Mouse (Mus musculus): ENCODE data around the gene Plekhm2. TPM values are rescaled to one million over a fixed set of nuclear protein-coding genes. Genes with fewer than 3 reads are reported as not detected.

The Plekhm2 gene
- polyA plus RNA-seq, 1 experiment from 2014 or later: 6.8 TPM

DNA sequence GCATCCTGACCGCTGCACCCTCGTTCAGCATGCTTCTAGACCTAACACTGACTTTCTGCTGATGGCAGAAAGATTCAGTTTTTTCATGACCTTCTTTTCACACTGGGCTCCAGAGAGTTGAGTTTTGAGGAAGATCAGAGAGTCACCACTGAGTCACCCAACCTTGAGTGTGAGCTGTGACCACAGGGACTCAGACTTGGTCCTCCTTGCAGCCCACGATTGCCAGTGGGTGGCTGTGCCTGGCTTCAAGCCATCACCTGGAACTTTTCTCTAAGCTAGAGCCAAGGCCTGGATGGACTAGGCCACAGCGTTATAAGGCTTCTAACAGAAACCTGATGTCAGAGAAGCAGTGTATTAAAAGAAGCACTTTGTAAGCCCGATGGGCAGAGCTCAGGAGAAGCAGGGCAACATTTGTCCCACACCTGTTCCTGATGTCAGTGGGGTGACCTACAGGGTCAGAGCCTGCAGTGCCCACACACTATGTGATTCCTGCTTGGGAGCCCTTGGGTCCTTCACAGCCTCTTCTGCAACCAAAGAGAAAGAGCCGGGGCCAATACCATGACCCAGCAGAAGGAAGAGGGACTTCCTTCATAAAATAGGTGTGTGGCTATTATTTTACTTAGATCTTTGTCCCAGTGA is 5.7 kb downstream of the Plekhm2 start:
- Histone ChIP-seq H3K9ac (no peak overlapping the region), H3K9me3 (replicated peaks) (no peaks in the 10 kb centered on the region), H3K27ac (no peak overlapping the region), H3K4me1 (peaks cover 13% of the 10 kb centered on the region), H3K36me3 (peaks cover 50% of the 10 kb centered on the region), H3K4me3 (replicated peaks) (no peak overlapping the region), H3K27me3 (no peaks in the 10 kb centered on the region), H3K4me2 (no peak overlapping the region)
- 92% methylated on average over 6 of the region's 6 CpGs for WGBS
- ATAC-seq (replicated peaks; ENCODE audit: low FRiP score): no peak

DNA sequence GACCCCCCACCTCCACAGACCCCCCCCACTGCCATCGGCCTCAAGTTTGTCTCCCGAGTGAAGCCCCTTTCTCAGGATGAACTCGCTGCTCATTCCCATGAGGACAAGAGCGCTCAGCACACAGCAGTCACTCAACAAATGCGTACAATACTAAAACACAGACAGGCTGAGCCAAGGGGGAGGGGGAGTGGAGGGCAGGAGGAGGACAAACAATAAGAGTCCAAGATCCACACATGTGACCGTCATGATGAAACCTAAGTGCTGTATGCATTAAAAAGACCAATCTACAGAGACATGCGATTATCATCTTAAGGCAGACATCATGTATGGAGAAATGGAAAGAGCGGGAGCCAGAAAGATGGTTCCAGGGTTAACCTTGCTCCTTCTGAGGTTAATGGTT is 7.8 kb downstream of the Plekhm2 start:
- no peak overlapping the region for H3K4me3 ChIP-seq (replicated peaks)
- no peak overlapping the region for H3K27ac ChIP-seq
- H3K36me3 ChIP-seq: peaks cover 65% of the 10 kb centered on the region
- H3K27me3 ChIP-seq: no peaks in the 10 kb centered on the region
- no peak for ATAC-seq (replicated peaks; ENCODE audit: low FRiP score)
- WGBS: 88% methylated on average over 8 of the region's 8 CpGs
- H3K4me2 ChIP-seq: no peak overlapping the region
- H3K9ac ChIP-seq: no peak overlapping the region
- no peaks in the 10 kb centered on the region for H3K9me3 ChIP-seq (replicated peaks)
- H3K4me1 ChIP-seq: no peaks in the 10 kb centered on the region

DNA sequence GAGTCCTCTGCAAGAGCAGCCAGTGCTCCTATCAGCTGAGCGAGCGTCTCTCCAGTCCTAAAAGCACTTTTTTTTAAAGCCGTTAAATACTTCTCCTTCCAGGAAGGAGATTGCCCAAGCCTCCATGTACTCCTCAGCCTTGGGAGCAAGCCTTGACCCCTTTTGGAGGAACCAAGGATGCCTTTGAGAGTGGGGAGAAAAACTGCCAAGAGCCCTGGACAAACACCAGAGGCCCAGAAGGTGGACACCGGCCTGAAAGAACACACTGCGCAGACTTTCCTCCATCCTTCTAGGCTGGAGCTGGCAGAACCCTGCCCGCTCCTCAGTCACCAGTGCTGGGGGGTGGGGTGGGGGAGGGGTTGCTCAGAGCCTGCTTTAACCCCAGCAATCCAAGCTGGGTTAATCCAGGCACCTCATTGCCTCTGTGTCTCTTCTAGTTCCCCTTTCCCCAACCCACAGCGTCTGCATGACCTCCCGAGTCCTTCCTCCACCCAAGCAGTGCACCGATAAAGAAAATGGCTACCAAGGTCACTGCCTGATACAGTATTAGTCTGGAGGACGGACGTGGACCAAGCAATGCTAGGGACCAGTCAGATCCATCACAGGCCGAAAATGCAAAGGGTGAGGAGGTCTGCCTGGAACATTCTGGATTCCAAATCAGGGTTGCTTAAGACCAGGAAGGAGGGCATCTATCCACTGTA is 8.6 kb downstream of the Plekhm2 start:
- Histone ChIP-seq H3K36me3 (peaks cover 65% of the 10 kb centered on the region), H3K4me1 (no peaks in the 10 kb centered on the region), H3K4me2 (no peak overlapping the region), H3K9ac (no peak overlapping the region), H3K4me3 (replicated peaks) (no peak overlapping the region), H3K27ac (0 out of 2 replicates have a peak overlapping the region, but pooled peaks have one; percentile 13), H3K9me3 (replicated peaks) (no peaks in the 10 kb centered on the region), H3K27me3 (no peaks in the 10 kb centered on the region)
- no peak for ATAC-seq (replicated peaks; ENCODE audit: low FRiP score)
- WGBS: 86% methylated on average over 12 of the region's 12 CpGs

DNA sequence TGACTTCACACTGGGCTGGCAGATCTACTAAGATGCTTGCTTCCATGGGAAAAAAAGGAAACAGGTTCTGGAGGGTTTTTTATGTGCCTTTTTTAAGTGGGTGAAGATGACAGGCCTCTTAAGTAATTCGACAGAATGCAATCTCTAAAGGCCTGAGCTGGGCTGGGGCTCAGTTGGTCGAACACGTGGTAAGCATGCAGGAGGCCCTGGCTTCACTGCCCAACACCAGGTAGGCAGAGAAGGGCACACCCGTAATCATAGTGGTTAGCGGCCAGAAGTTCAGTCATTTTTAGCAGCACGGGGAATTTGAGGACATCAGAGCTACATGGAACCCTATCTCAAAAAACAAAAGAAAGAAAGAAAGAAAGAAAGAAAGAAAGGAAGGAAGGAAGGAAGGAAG is 10.2 kb downstream of the Plekhm2 start:
- no peak overlapping the region for H3K27ac ChIP-seq
- H3K27me3 ChIP-seq: no peaks in the 10 kb centered on the region
- peaks cover 50% of the 10 kb centered on the region for H3K36me3 ChIP-seq
- no peaks in the 10 kb centered on the region for H3K9me3 ChIP-seq (replicated peaks)
- H3K9ac ChIP-seq: no peak overlapping the region
- 88% methylated on average over 6 of the region's 6 CpGs for WGBS
- ATAC-seq (replicated peaks; ENCODE audit: low FRiP score): no peak
- no peak overlapping the region for H3K4me2 ChIP-seq
- H3K4me3 ChIP-seq (replicated peaks): no peak overlapping the region
- 0 out of 2 replicates have a peak, but pooled peaks cover 3% of the 10 kb centered on the region for H3K4me1 ChIP-seq

DNA sequence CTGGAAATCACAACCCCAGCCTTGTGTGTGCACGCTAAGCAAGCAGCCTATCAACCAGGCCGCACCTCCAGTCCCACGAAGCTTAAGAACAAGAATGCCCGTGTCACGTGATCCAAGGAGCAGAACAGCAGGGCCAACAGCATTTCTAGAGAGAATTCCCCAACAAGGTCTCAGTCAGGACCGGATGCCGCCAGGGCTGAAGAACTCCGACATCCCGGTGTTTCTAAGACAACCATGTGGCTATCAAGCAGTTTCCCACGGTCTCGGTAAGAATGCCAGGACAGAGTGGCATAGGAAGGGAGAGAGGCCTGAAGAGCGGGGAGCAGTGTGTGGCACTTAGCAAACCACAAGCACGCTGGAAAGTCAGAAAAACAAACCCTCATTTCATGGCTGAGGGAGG is 10.9 kb downstream of the Plekhm2 start:
- no peak for ATAC-seq (replicated peaks; ENCODE audit: low FRiP score)
- no peak overlapping the region for H3K4me3 ChIP-seq (replicated peaks)
- H3K9ac ChIP-seq: no peak overlapping the region
- 0 out of 2 replicates have a peak, but pooled peaks cover 3% of the 10 kb centered on the region for H3K4me1 ChIP-seq
- H3K4me2 ChIP-seq: no peak overlapping the region
- no peaks in the 10 kb centered on the region for H3K9me3 ChIP-seq (replicated peaks)
- H3K27me3 ChIP-seq: no peaks in the 10 kb centered on the region
- no peak overlapping the region for H3K27ac ChIP-seq
- WGBS: 96% methylated on average over 13 of the region's 13 CpGs
- H3K36me3 ChIP-seq: peaks cover 46% of the 10 kb centered on the region

DNA sequence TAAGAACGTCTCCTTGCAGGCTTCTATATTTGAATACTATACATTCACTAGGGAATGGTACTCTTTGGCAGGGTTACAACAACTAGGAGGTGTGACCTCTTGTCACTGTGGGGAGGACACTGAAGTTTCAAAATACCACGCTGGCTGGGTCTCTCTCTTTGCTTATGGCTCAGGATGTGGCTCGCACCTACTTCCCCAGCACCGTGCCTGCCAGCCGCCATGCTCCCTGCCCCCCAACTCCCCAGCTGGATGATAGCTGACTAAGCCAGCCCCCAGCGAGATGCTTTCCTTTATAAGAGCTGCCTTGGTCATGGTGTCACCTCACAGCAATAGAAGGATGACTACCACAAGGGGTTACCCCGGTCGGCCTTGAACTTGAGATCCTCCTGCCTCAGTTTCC is 11.7 kb downstream of the Plekhm2 start:
- Histone ChIP-seq H3K27me3 (no peaks in the 10 kb centered on the region), H3K9ac (no peak overlapping the region), H3K4me2 (no peak overlapping the region), H3K4me1 (0 out of 2 replicates have a peak, but pooled peaks cover 3% of the 10 kb centered on the region), H3K9me3 (replicated peaks) (no peaks in the 10 kb centered on the region), H3K27ac (no peak overlapping the region), H3K36me3 (peaks cover 48% of the 10 kb centered on the region), H3K4me3 (replicated peaks) (no peak overlapping the region)
- ATAC-seq (replicated peaks; ENCODE audit: low FRiP score): no peak
- WGBS: 87% methylated on average over 8 of the region's 8 CpGs

DNA sequence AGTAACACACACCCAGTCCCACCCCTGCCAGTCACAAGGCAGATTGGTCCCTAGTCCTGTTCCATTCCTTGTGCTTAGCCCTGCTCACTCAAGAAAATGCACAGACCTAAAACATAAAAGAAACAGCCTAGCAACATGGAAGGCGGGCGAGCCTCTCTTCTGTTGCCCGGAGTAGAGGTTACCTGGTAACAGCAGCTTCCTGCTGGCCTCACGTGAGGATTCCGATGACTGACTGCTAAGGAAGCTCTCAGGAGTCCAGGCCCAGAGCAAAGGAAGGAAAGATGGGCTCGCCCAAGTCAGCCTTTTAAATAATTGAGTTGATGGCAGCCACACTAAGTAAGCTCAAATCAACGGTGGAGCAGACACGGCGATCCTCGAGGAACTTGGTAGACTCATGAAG is 12.8 kb downstream of the Plekhm2 start:
- Histone ChIP-seq H3K4me3 (replicated peaks) (no peak overlapping the region), H3K27ac (no peak overlapping the region), H3K4me1 (0 out of 2 replicates have a peak, but pooled peaks cover 3% of the 10 kb centered on the region), H3K9ac (no peak overlapping the region), H3K36me3 (peaks cover 48% of the 10 kb centered on the region), H3K4me2 (no peak overlapping the region), H3K9me3 (replicated peaks) (no peaks in the 10 kb centered on the region), H3K27me3 (no peaks in the 10 kb centered on the region)
- ATAC-seq (replicated peaks; ENCODE audit: low FRiP score): no peak
- WGBS: 87% methylated on average over 10 of the region's 10 CpGs

DNA sequence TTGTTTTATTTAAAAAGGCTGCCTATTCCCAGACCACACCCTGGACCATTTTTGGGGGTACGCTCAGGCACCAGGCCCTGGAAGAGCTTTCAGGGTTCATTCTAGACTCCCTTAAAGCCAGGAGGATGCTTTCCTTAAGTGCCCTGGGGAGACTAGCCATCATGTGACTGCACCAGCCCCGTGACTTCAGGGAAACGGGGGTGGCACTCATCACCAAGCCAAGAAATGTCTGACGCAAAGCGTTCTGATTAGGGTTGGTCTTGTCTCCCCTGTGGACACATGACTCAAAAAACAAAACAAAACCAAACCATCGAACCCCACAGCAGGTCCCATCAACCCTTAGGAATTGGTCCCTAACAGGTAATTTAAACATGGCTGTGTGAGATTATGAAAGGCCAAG is 13.4 kb downstream of the Plekhm2 start:
- 90% methylated on average over 6 of the region's 6 CpGs for WGBS
- no peaks in the 10 kb centered on the region for H3K9me3 ChIP-seq (replicated peaks)
- no peak overlapping the region for H3K4me3 ChIP-seq (replicated peaks)
- 0 out of 2 replicates have a peak, but pooled peaks cover 3% of the 10 kb centered on the region for H3K4me1 ChIP-seq
- ATAC-seq (replicated peaks; ENCODE audit: low FRiP score): no peak
- H3K27ac ChIP-seq: no peak overlapping the region
- no peaks in the 10 kb centered on the region for H3K27me3 ChIP-seq
- no peak overlapping the region for H3K4me2 ChIP-seq
- H3K9ac ChIP-seq: no peak overlapping the region
- peaks cover 48% of the 10 kb centered on the region for H3K36me3 ChIP-seq

DNA sequence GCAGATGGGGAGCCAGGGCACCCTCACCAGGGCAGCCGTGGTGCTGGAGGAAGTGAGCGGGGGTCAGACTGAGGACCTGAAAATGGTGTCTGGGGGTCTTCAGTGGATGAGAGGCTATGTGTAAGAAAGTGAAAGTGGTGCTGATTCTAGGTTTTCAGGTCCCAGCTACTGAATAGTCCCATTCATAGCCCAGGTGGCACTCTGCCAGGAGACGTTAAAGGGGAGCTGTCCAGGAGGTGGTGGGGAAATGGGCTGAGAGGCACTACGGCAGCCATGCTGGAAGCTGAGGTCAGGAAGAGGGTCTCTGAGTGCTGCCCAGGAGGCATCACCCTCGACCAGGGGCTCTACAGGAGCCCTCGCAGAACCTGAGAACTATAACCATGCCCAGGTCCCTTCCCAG is 15.5 kb downstream of the Plekhm2 start:
- Histone ChIP-seq H3K4me1 (peaks cover 3% of the 10 kb centered on the region; the same call in 1 of the 2 replicates), H3K4me2 (no peak overlapping the region), H3K9ac (no peak overlapping the region), H3K4me3 (replicated peaks) (no peak overlapping the region), H3K27ac (no peak overlapping the region), H3K36me3 (peaks cover 41% of the 10 kb centered on the region), H3K27me3 (no peaks in the 10 kb centered on the region), H3K9me3 (replicated peaks) (no peaks in the 10 kb centered on the region)
- no peak for ATAC-seq (replicated peaks; ENCODE audit: low FRiP score)
- WGBS: 79% methylated on average over 6 of the region's 6 CpGs

DNA sequence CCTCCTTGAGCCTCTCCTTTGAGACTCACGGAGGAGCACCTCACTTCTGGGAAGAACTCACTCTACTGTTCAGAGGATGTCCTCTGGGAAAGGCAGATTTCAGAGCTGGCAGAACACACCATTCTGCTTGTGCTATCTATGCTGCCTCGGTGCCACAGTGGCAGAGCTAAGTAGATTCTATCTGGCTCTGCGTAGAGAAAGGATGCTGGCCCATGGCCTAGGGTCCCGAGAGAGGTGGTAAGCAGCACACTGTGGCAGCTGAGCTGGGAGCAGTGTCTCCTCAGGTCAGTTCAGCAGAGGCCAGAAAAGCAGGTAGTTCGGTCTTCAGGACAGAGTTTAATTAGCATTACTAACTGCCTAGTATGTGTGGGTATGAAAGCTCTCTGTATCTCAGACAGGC is 16.4 kb downstream of the Plekhm2 start:
- no peak overlapping the region for H3K4me2 ChIP-seq
- WGBS: 92% methylated on average over 5 of the region's 5 CpGs

DNA sequence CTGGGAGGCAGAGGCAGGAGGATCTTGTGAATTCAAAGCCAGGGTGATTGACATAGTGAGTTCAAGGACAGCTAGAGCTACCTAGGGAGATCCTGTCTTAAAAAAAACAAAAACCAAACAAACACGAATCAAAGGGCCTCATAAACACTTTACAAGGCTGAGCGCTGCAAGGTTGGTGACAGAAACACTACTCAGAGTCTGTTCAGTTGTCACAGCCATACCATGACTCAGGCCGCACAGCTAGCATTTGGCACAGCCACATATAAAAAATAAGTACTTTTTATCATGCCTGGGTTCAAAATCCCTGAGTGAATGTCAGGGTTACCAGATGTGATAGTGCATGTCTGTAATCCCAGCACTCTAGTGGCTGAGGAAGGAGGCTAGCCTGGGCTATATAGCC is 17.5 kb downstream of the Plekhm2 start:
- no peak overlapping the region for H3K4me3 ChIP-seq (replicated peaks)
- H3K4me1 ChIP-seq: peaks cover 21% of the 10 kb centered on the region
- no peak overlapping the region for H3K4me2 ChIP-seq
- H3K27ac ChIP-seq: no peak overlapping the region
- no peaks in the 10 kb centered on the region for H3K27me3 ChIP-seq
- H3K9me3 ChIP-seq (replicated peaks): no peaks in the 10 kb centered on the region
- H3K9ac ChIP-seq: no peak overlapping the region
- 94% methylated on average over 3 of the region's 3 CpGs for WGBS
- no peak for ATAC-seq (replicated peaks; ENCODE audit: low FRiP score)
- peaks cover 31% of the 10 kb centered on the region for H3K36me3 ChIP-seq

More for the DNA sequence above, 16.4 kb downstream of the Plekhm2 start:
- H3K9ac ChIP-seq: no peak overlapping the region
- peaks cover 32% of the 10 kb centered on the region for H3K36me3 ChIP-seq
- H3K4me1 ChIP-seq: peaks cover 12% of the 10 kb centered on the region
- no peaks in the 10 kb centered on the region for H3K9me3 ChIP-seq (replicated peaks)
- no peak overlapping the region for H3K4me3 ChIP-seq (replicated peaks)
- ATAC-seq (replicated peaks; ENCODE audit: low FRiP score): no peak
- H3K27ac ChIP-seq: no peak overlapping the region
- H3K27me3 ChIP-seq: no peaks in the 10 kb centered on the region

DNA sequence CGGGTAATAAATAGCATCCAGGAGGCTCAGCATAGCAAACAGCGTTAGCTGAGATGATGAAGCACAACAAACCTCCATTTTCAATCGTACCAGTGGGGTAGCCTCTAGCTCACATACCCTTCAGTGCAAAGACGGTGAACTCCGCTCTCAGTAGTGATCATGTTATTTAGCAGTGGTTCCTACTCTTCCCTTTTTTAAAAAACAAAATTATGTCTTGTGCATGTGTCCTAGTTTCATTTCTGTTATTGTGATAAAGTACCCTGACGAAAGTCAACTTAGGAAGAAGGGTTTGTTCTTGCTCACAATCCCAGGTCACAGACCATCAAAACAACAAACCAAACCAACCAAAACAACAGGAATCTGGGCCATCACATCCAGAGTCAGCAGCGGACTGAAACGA is 18.7 kb downstream of the Plekhm2 start:
- 89% methylated on average over 8 of the region's 8 CpGs for WGBS
- no peak for ATAC-seq (replicated peaks; ENCODE audit: low FRiP score)
- Histone ChIP-seq H3K27me3 (no peaks in the 10 kb centered on the region), H3K27ac (no peak overlapping the region), H3K36me3 (peaks cover 31% of the 10 kb centered on the region), H3K4me3 (replicated peaks) (no peak overlapping the region), H3K4me1 (peaks cover 24% of the 10 kb centered on the region), H3K4me2 (no peak overlapping the region), H3K9me3 (replicated peaks) (no peaks in the 10 kb centered on the region), H3K9ac (no peak overlapping the region)

Measured in kidney, embryonic 15.5 days (tissue).